Mouse (Mus musculus) MEL (cell line): ENCODE results near the gene Akap1.

Source experiments
- CHD2 ChIP-seq: IDR thresholded peaks from 2 replicates; pipeline ENCODE4 v1.6.1; 2011; ENCODE audit warnings: low read length, improper control_type of control experiment
- CTCF ChIP-seq, 3 experiments: IDR thresholded peaks in 2 of 3; conservative IDR thresholded peaks in 1 of 3; 2 replicates each; pipeline ENCODE4 v1.5.1; 2011 to 2012; ENCODE audit warnings: low read length in 3 of 3, low read depth in 2 of 3, mild to moderate bottlenecking in 2 of 3, improper control_type of control experiment in 1 of 3, inconsistent platforms in 1 of 3, mixed read lengths in 1 of 3, moderate library complexity in 1 of 3; ENCODE audit not compliant: control insufficient read depth in 1 of 3, insufficient read depth in 1 of 3, poor library complexity in 1 of 3, severe bottlenecking in 1 of 3
- E2F4 ChIP-seq: IDR thresholded peaks from 2 replicates; pipeline ENCODE4 v1.6.1; 2011; ENCODE audit warnings: low read depth, low read length, improper control_type of control experiment, borderline replicate concordance
- EP300 ChIP-seq, 2 experiments: IDR thresholded peaks; 2 replicates each; pipeline ENCODE4 v1.6.1; 2011; ENCODE audit warnings: improper control_type of control experiment in 2 of 2, low read length in 2 of 2, low read depth in 1 of 2, mild to moderate bottlenecking in 1 of 2
- KAT2A ChIP-seq: conservative IDR thresholded peaks from 2 replicates; pipeline ENCODE4 v1.6.1; 2012; ENCODE audit warnings: low read depth, low read length, improper control_type of control experiment, inconsistent platforms
- MEF2A ChIP-seq: IDR thresholded peaks from 2 replicates; pipeline ENCODE4 v1.6.1; 2014; ENCODE audit warnings: low read depth, mild to moderate bottlenecking, inconsistent platforms, low read length, improper control_type of control experiment; ENCODE audit not compliant: poor library complexity, insufficient replicate concordance, severe bottlenecking; ENCODE audit errors: extremely low read depth
- POLR2AphosphoS2 ChIP-seq: IDR thresholded peaks from 2 replicates; pipeline ENCODE4 v1.6.1; 2011; ENCODE audit warnings: low read length, improper control_type of control experiment
- POLR2AphosphoS5 ChIP-seq: IDR thresholded peaks from 2 replicates; pipeline ENCODE4 v1.6.1; 2012; ENCODE audit warnings: low read depth, borderline replicate concordance, mild to moderate bottlenecking, inconsistent platforms, low read length, moderate library complexity, mixed read lengths
- SIN3A ChIP-seq: IDR thresholded peaks from 2 replicates; pipeline ENCODE4 v1.6.1; 2012; ENCODE audit warnings: low read length, improper control_type of control experiment, inconsistent platforms
- TBP ChIP-seq: IDR thresholded peaks from 2 replicates; pipeline ENCODE4 v1.8.0; 2011; ENCODE audit warnings: low read depth, low read length, improper control_type of control experiment
- ZC3H11A ChIP-seq: IDR thresholded peaks from 2 replicates; pipeline ENCODE4 v1.6.1; 2012; ENCODE audit warnings: low read depth, mild to moderate bottlenecking, inconsistent platforms, low read length, improper control_type of control experiment
- ZKSCAN1 ChIP-seq: IDR thresholded peaks from 2 replicates; pipeline ENCODE4 v1.6.1; 2012; ENCODE audit warnings: low read depth, mild to moderate bottlenecking, inconsistent platforms, low read length, improper control_type of control experiment, moderate library complexity

- TF ChIP-seq EP300 (IDR thresholded peaks at IDR 0.05; ENCODE audit: low read depth in 1 of 2, low read length in 2 of 2) (no peak), E2F4 (no peak), POLR2AphosphoS5 (no peak), POLR2AphosphoS2 (no peak), ZKSCAN1 (no peak), CHD2 (no peak), SIN3A (no peak), ZC3H11A (no peak), CTCF (IDR thresholded peaks at IDR 0.05 in 2 of 3, conservative IDR thresholded peaks at IDR 0.05 in 1 of 3; ENCODE audit: control insufficient read depth in 1 of 3, insufficient read depth in 1 of 3, low read depth in 2 of 3, low read length in 3 of 3, poor library complexity in 1 of 3, severe bottlenecking in 1 of 3) (peak; percentile 61 to 72 (median 62)), KAT2A (no peak), TBP (no peak), MEF2A (no peak)
These were observed 15.8 kb downstream of the Akap1 start for GRCm38 (mm10) chr11:88848590-88848989.
